Mouse (Mus musculus) embryonic fibroblast, embryonic 13.5 days (primary cell): ENCODE results near the gene Adamts3.

Experiments used
- CTCF ChIP-seq: IDR thresholded peaks from 2 replicates; pipeline ENCODE4 v1.5.1; 2011; ENCODE audit warnings: mild to moderate bottlenecking, control low read depth, low read length, moderate library complexity, borderline replicate concordance; ENCODE audit not compliant: insufficient read depth
- POLR2A ChIP-seq: IDR thresholded peaks from 2 replicates; pipeline ENCODE4 v1.6.1; 2011; ENCODE audit warnings: low read depth, mild to moderate bottlenecking, control low read depth, low read length, moderate library complexity

DNA sequence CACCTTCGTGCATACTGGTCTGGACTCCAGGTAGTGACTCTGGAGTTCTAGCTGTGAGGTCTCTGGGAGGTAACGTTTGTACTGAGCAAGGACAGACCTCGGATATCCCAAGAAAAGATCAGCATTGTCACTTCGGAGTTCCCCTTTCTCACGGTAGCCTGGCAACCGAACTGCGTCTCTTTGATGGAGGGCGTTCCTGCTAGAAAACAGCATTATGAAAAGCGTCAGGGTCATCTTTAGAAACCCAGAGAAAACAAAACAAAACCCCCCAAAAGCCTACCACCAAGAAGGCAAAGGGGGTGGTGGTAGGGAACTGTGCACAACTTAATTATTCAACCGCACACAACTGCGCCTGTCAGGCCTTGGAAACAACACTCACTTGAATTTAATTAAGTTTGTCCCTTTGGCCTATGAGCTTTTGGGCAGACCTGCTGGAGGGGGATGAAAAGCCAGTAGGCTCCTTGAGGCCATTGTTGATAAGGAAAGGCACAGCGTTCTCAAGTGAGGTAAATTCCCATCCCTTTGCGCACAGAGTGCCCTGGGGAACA lies 23.8 kb upstream of the Adamts3 start:
- no peak for TF ChIP-seq POLR2A
- TF ChIP-seq CTCF, result no peak
